ENCODE assay signal across 13 mouse cellular contexts in genomic region chr13:31623906-31624860, GRCm38 (mm10). TPM values are rescaled to one million over a fixed set of nuclear protein-coding genes. Genes with fewer than 3 reads are reported as not detected.
DNase-seq lines count a peak whose midpoint lies in the region; ATAC-seq and TF ChIP-seq lines count a peak whose summit lies in the region.
"Had no signal": no experiment of that assay in that cellular context is flagged by ENCODE, and none has a peak within 500 bp of the region (broad histone marks: within the 10 kb centered on the region; RNA-seq: fewer than 3 reads in every experiment).

No protein-coding gene starts in this region.

- under 1% methylated on average over 19 of the region's 20 CpGs for WGBS in forebrain, embryonic 10.5 days
- WGBS in forebrain, postnatal 0 days = 2% methylated on average over 20 of the region's 20 CpGs
- WGBS in midbrain, embryonic 10.5 days = under 1% methylated on average over 19 of the region's 20 CpGs
- WGBS in midbrain, postnatal 0 days = 3% methylated on average over 19 of the region's 20 CpGs
- 2% methylated on average over 20 of the region's 20 CpGs for WGBS in midbrain, embryonic 13.5 days
- 5% methylated on average over 19 of the region's 20 CpGs for WGBS in liver, embryonic 12.5 days (ENCODE audit: insufficient replicate concordance)

- H3K9me3 ChIP-seq in forebrain, embryonic 10.5 days = no peaks in the 10 kb centered on the region
- H3K9me3 ChIP-seq in forebrain, postnatal 0 days (ENCODE audit: low read length) = no peaks in the 10 kb centered on the region
- H3K9me3 ChIP-seq in midbrain, embryonic 10.5 days (replicated peaks) = no peaks in the 10 kb centered on the region
- H3K9me3 ChIP-seq in midbrain, postnatal 0 days (ENCODE audit: low read length) = no peaks in the 10 kb centered on the region
- no peaks in the 10 kb centered on the region for H3K9me3 ChIP-seq in midbrain, embryonic 13.5 days
- H3K9me3 ChIP-seq in liver, embryonic 12.5 days (replicated peaks) = no peaks in the 10 kb centered on the region

- H3K4me2 ChIP-seq in forebrain, postnatal 0 days (ENCODE audit: low read depth) = no peak overlapping the region
- no peak overlapping the region; the same call in 1 of the 2 replicates for H3K4me2 ChIP-seq in midbrain, postnatal 0 days (ENCODE audit: low read depth, low read length, poor library complexity, severe bottlenecking)
- H3K4me2 ChIP-seq in midbrain, embryonic 13.5 days (replicated peaks) = peak overlapping the region; percentile 0; the same call in 1 of the 2 replicates
- no peak overlapping the region for H3K4me2 ChIP-seq in liver, embryonic 12.5 days

- ATAC-seq in forebrain, postnatal 0 days = no peak
- no peak for ATAC-seq in midbrain, postnatal 0 days (ENCODE audit: low FRiP score)
- no peak for ATAC-seq in midbrain, embryonic 13.5 days
- ATAC-seq in liver, embryonic 12.5 days = no peak

- H3K27me3 ChIP-seq in forebrain, embryonic 10.5 days (ENCODE audit: poor library complexity, severe bottlenecking) = peaks cover 100% of the 10 kb centered on the region
- H3K27me3 ChIP-seq in forebrain, postnatal 0 days (ENCODE audit: insufficient read depth, low read length) = peaks cover 92% of the 10 kb centered on the region
- H3K27me3 ChIP-seq in midbrain, embryonic 10.5 days (ENCODE audit: low read depth, poor library complexity, severe bottlenecking) = peaks cover 100% of the 10 kb centered on the region
- H3K27me3 ChIP-seq in midbrain, postnatal 0 days (ENCODE audit: insufficient read depth, low read length) = peaks cover 95% of the 10 kb centered on the region
- peaks cover 100% of the 10 kb centered on the region for H3K27me3 ChIP-seq in midbrain, embryonic 13.5 days
- peaks cover 100% of the 10 kb centered on the region for H3K27me3 ChIP-seq in liver, embryonic 12.5 days (replicated peaks)

- no peak overlapping the region for H3K9ac ChIP-seq in forebrain, postnatal 0 days
- no peak overlapping the region for H3K9ac ChIP-seq in midbrain, postnatal 0 days (replicated peaks; ENCODE audit: low read length, poor library complexity, severe bottlenecking)
- H3K9ac ChIP-seq in midbrain, embryonic 13.5 days (replicated peaks) = no peak overlapping the region
- H3K9ac ChIP-seq in liver, embryonic 12.5 days = no peak overlapping the region

- no peak overlapping the region for H3K27ac ChIP-seq in forebrain, embryonic 10.5 days
- no peak overlapping the region for H3K27ac ChIP-seq in forebrain, postnatal 0 days (ENCODE audit: low read depth, low read length)
- H3K27ac ChIP-seq in midbrain, embryonic 10.5 days (replicated peaks) = no peak overlapping the region
- no peak overlapping the region for H3K27ac ChIP-seq in midbrain, postnatal 0 days (ENCODE audit: low read depth, low read length)
- H3K27ac ChIP-seq in midbrain, embryonic 13.5 days = no peak overlapping the region
- H3K27ac ChIP-seq in liver, embryonic 12.5 days = no peak overlapping the region

- peak overlapping the region; percentile 55; the same call in 1 of the 2 replicates for H3K4me3 ChIP-seq in forebrain, embryonic 10.5 days
- no peak overlapping the region for H3K4me3 ChIP-seq in forebrain, postnatal 0 days (ENCODE audit: low read depth, low read length)
- H3K4me3 ChIP-seq in midbrain, embryonic 10.5 days = peak overlapping the region; percentile 59
- no peak overlapping the region for H3K4me3 ChIP-seq in midbrain, postnatal 0 days (ENCODE audit: low read depth, low read length)
- no peak overlapping the region for H3K4me3 ChIP-seq in midbrain, embryonic 13.5 days (replicated peaks)
- no peak overlapping the region for H3K4me3 ChIP-seq in liver, embryonic 12.5 days
- H3K4me3 ChIP-seq: megakaryocyte, embryonic 14.5 days had no signal

- H3K36me3 ChIP-seq in forebrain, embryonic 10.5 days (replicated peaks) = no peaks in the 10 kb centered on the region
- no peaks in the 10 kb centered on the region for H3K36me3 ChIP-seq in forebrain, postnatal 0 days (ENCODE audit: insufficient read depth)
- H3K36me3 ChIP-seq in midbrain, embryonic 10.5 days = no peaks in the 10 kb centered on the region
- no peaks in the 10 kb centered on the region for H3K36me3 ChIP-seq in midbrain, postnatal 0 days (ENCODE audit: insufficient read depth, low read length)
- H3K36me3 ChIP-seq in midbrain, embryonic 13.5 days = no peaks in the 10 kb centered on the region
- no peaks in the 10 kb centered on the region for H3K36me3 ChIP-seq in liver, embryonic 12.5 days

- peaks cover 56% of the 10 kb centered on the region for H3K4me1 ChIP-seq in forebrain, embryonic 10.5 days
- 0 out of 2 replicates have a peak, but pooled peaks cover 7% of the 10 kb centered on the region for H3K4me1 ChIP-seq in forebrain, postnatal 0 days (ENCODE audit: insufficient read depth)
- H3K4me1 ChIP-seq in midbrain, embryonic 10.5 days = peaks cover 55% of the 10 kb centered on the region
- peaks cover 8% of the 10 kb centered on the region; the same call in 1 of the 2 replicates for H3K4me1 ChIP-seq in midbrain, postnatal 0 days (ENCODE audit: insufficient read depth, low read length)
- H3K4me1 ChIP-seq in midbrain, embryonic 13.5 days (replicated peaks) = peaks cover 33% of the 10 kb centered on the region
- H3K4me1 ChIP-seq in liver, embryonic 12.5 days = peaks cover 5% of the 10 kb centered on the region; the same call in 1 of the 2 replicates

- TF ChIP-seq CTCF in forebrain, postnatal 0 days (IDR thresholded peaks at IDR 0.05; ENCODE audit: low read depth) = no peak
- no peak for TF ChIP-seq CTCF in midbrain, postnatal 0 days (IDR thresholded peaks at IDR 0.05)

- peak; percentile 43 for DNase-seq in forebrain, embryonic 10.5 days (ENCODE audit: extremely low spot score, low spot score)
- no peak for DNase-seq in forebrain, postnatal 0 days
- DNase-seq in midbrain, embryonic 10.5 days (ENCODE audit: low spot score) = peak; percentile 54
- no peak for DNase-seq in midbrain, postnatal 0 days (ENCODE audit: low spot score)
- DNase-seq in T-cell, adult 2 months (ENCODE audit: low spot score) = no peak
- no peak for DNase-seq in c-Kit-positive CD71-positive TER-119-positive erythroid progenitor cells, embryonic 14.5 days (ENCODE audit: low spot score)
- DNase-seq: cerebellum, adult 9-11 months; gastrocnemius, postnatal 10 days; kidney, postnatal 36 days; right cerebral cortex, postnatal 25 days had no signal

RNA-seq across cellular contexts. Expression of gene Foxf2, which starts 1.4 kb away (rescaled TPM):
- polyA plus RNA-seq in forebrain, embryonic 10.5 days (2016; fragmentation: Nextera tagmentation; extraction: Ambion mirVana) = 3.5 and 3.9 TPM in 2 replicates
- 4.6 and 7.8 TPM in 2 replicates for total RNA-seq in forebrain, postnatal 0 days (2014; rRNA removed)
- polyA plus RNA-seq in forebrain, postnatal 0 days (2015; fragmentation: Nextera tagmentation; extraction: Ambion mirVana) = 4.1 and 5.7 TPM in 2 replicates
- 7.0 and 7.1 TPM in 2 replicates for polyA plus RNA-seq in midbrain, embryonic 10.5 days (2016; fragmentation: Nextera tagmentation; extraction: Ambion mirVana)
- 7.5 and 11.0 TPM in 2 replicates for total RNA-seq in midbrain, postnatal 0 days (2014; rRNA removed)
- polyA plus RNA-seq in midbrain, postnatal 0 days (2015; fragmentation: Nextera tagmentation; extraction: Ambion mirVana) = 4.3 and 5.1 TPM in 2 replicates
- 4.3 and 5.0 TPM in 2 replicates for polyA plus RNA-seq in midbrain, embryonic 13.5 days (2015; fragmentation: Nextera tagmentation; extraction: Ambion mirVana)
- polyA plus RNA-seq in liver, embryonic 12.5 days (2016; fragmentation: Nextera tagmentation; extraction: Ambion mirVana) = 0.28 and 0.45 TPM in 2 replicates
- total RNA-seq: gastrocnemius, postnatal 10 days had no signal

Comparison
In these comparisons a context has a peak if more than half of its experiments do, and no peak if none do; other contexts are left out.
1. DNase-seq: peak in forebrain, embryonic 10.5 days (single experiment) and midbrain, embryonic 10.5 days (single experiment); none in forebrain, postnatal 0 days (single experiment), midbrain, postnatal 0 days (single experiment), T-cell, adult 2 months (single experiment) and c-Kit-positive CD71-positive TER-119-positive erythroid progenitor cells, embryonic 14.5 days (single experiment).
2. H3K4me3 ChIP-seq: peak in forebrain, embryonic 10.5 days (single experiment) and midbrain, embryonic 10.5 days (single experiment); none in forebrain, postnatal 0 days (single experiment), midbrain, postnatal 0 days (single experiment), midbrain, embryonic 13.5 days (single experiment) and liver, embryonic 12.5 days (single experiment).